Mouse (Mus musculus) thymus, adult 18-20 months (tissue): ENCODE results near the gene Fam131c.

Experiments
- DNase-seq, 2 experiments: peaks; one replicate each; pipeline ENCODE4 v3.0.0; 2022; ENCODE audit warnings: mixed read lengths in 2 of 2

The Fam131c gene

DNA sequence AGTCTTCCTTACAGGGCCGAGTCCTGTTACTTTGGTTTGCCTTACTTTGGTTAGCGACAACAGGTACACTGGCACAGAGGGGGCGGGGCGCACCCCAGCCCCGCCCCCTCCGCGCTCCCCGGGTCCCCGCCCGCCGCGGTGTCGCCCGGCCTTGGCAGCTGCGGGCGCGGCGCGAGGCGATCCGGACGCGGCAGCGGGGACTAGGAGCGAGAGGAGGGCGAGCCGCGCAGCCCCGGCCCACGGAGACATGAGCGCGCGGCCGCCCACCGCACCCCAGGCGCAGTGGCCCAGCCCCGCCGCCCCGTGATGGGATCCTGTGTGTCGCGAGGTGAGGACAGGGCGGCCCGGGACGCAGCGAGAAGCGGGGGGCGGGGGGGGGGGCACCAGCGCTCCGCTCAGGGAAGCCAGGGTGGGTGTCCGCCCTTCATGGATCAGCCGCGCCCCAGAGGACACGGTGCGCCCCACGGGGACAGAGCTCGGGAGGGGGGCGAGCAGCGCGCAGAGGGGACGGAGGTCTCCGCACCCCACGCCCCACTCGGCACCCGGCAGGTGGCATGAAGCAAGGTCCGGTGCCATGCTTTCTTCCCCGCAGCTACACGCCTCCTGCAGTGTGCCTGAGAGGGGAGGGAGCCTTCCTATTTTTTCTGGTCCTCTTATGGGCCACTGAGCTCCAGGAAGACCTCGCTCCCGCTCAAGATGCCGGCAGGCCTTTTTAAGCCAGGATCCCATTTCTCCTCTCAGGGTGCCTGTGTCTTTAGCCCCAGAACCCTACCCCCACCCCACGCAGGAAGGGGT, at the start of gene Fam131c:
Gene Fam131c, plus strand, starts transcription at position 224 of the 795 bp plus-strand sequence.
- no peak for DNase-seq

DNA sequence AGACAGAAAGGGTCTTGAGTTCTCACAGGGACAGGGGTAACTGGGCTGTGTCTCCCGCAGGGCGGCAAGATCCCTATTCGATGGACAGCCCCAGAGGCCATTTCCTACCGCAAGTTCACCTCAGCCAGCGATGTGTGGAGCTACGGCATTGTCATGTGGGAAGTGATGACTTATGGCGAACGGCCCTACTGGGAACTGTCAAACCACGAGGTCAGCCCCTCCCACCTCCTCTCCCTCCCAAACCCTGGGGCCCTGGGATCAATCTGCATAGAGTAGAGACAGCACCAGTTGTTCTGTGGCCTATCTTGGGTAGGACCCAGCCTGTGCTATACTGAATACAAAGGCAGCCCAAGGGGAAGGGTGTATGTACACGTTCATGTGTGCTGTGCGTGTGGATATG, 45.5 kb upstream of the Fam131c start:
- no peak for DNase-seq

DNA sequence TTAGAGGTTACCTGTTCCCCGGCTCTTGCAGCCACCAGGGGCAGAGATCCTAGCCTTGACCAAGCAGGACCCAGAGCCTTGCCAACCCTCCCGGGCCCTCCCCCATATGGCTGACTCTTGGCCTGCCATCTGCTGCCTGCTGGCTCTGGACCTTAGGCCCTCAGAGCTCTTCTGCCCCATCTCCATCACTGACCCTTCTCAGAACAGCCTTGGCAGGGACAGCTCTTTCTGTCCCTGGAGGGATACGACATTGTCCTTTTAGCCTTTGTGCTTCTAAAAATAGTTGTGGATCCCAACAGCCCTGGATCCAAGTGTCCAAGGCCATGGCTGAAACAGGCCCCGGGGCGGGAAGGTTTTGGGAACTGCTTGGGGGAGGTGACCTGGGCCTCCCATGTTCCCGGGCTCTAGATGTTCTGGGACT, 43.2 kb upstream of the Fam131c start:
- no peak for DNase-seq

DNA sequence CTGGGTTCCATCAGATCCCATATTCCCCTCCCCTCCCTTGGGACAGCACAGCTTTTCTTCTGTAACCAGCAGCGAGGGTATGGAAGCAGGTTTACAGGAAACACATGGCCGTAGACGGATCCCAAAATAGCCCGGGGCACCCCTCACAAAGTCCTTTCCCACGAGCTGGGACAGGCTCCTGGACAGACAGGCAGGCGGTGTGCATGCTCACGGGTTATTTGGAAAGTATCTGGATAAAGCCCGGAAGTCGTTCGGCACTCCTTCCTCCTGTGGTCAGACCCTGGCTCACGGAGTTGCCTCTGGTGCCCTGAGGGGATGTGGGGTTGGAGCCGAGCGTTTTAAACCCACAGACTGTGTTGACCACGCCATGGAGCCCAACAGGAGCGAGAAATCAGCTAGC, 42.4 kb upstream of the Fam131c start:
- no peak for DNase-seq

DNA sequence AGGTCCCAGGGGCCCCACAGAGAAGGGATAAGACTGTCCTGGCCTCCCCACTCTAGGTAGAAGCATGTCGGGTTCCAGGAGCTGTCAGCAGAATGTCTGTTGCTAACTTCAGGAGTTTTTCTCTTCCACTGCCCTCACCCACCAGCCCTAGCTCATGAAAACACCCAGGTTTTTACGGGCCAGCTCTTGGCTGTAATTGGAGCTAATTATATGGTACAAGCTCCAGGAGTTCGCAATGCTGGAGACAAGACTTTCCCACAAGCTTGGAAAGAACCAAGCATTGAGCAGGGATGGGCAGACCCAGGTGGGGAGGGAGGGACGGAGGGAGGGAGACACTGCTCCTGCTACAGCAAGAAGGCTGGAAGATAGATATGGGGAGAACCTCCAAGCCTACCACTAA, 40.9 kb upstream of the Fam131c start:
- no peak for DNase-seq

DNA sequence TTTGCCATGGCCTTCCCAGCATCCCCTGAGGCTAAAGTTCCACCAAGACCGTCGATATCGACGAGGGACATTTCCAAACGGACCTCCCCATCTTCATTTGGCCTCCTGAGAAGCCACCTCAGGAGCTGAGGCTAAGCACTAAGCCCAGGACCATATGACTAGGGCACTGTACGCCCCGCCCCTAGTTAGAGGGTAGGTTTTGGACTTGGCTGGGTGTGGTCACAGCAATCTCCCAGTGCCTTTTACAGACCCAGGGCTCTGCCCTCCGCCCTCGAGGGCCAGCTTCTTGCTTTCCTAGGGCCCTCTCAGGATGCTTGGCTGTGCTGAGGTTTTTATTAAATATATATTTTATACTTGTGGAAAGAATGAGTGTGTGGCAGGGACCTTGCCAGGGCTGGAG, 39.3 kb upstream of the Fam131c start:
- DNase-seq = no peak

DNA sequence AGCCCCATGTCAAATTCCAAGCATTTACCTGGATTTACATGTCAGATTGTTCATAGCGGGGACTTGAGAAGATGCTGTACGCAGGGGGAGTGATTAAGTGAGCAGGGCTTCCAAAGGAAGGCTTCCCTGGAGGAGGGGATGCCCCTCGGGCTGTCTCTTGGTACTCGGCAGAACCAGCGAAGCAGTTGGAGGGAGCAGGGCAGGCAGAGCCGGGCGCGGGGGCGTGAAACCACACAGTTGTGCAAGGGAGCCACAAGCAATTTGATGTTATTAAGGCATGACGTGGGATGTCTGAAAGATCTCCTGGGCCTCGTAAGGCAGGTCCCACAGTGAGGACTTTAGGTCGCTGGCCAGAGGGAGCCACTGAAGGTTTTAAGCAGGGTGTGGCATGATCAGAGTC, 38.1 kb upstream of the Fam131c start:
- DNase-seq = no peak

DNA sequence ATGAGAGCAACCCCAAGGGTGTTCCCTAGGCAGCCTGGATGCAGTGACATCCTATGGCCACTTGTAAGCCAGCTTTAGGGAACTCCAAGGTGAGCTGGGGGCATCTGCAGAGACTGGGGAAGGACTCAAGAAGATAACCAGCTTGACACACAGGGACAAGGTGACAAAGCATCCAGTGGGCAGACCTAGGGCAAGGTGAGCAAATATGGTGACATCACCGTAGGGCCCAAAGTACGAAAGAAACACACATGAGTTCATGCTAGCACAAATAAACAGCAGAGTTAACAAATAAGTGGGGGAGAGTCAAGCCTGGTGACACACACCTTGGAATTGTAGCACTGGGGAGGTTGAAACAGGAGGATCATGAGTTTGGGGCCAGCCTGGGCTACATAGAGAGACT, 36.6 kb upstream of the Fam131c start:
- no peak for DNase-seq

DNA sequence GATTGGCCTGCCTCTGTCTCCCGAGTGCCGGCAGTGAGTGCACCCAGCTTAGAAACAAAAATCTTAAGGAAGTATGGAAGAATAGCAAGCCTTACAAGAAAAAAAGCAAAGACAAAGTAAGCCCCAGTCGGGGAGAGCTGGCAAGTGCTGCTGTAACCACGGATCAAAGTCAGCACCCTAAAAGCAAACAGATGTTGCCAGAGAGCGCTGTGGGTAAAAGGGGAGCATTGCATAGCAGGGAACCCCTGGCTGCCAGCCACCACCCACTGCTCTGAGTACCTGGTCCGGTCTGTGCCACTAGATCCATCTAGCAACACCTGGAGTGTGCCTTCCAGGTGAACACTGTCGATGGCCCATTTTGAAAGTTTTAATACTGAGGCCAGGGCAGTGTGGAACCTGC, 35.8 kb upstream of the Fam131c start:
- no peak for DNase-seq

DNA sequence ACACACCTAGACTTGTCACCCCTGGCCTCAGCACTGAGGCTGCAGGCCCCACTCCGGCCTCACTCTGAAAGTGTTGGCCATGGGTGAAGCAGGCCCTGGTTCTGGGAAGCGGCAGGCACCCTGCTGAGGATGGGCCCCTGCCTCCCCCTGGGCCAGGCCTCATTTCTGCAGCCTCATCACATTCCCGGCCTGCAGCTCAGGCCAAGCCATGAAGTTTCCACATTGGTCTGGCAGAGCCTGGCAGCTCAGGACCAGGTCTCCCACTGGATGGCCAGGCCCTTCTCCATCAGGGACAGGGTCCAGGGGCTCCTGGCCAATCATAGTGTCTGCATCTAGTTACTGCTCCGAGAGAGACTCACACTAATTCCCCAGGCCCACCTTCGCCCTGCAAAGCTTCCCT, 33.3 kb upstream of the Fam131c start:
- DNase-seq = no peak

DNA sequence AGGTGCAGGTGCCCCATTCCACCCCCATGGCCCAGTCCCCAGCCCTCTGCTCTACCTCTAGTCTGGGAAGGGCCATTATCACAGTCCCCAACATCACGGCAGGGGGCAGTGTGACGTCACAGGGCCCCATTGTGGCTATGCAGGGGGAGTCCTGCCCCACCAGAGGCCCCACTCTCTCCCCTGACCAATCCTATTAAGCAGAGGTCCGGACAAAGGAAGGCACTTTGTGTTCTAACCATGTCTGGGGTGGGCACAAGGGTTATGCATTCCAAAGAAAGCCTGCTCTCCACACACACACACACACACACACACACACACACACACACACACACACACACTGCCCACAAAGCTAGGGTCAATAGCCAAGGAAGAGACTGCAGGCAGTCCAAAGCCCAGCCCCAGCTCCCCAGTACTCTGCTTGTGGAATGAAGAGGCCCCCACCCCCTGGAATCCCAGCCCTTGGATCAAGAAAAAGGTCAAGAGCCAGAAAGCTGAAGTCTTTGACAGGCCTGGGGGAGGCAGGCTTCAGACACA, 32.7 kb upstream of the Fam131c start:
- DNase-seq = no peak

DNA sequence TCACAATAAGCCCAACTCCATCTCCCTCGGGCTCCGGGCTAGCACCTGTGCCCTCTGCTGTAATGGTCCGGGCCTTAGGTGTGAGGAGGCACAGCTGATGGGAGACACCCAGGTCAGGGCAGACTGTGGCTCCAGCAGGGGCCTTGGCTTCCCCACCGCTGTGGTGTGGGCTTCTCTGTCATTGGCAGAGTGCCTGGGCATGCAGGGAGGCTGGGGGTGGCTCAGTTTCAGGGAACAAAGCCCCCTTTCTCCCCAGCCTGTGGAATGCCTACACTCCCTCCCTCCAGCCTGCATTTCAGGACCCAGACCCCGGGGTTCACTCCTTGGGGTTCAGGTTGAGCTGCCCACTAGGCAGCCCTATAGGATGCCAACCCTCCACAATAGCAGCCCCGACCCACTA, 31.8 kb upstream of the Fam131c start:
- DNase-seq = no peak

DNA sequence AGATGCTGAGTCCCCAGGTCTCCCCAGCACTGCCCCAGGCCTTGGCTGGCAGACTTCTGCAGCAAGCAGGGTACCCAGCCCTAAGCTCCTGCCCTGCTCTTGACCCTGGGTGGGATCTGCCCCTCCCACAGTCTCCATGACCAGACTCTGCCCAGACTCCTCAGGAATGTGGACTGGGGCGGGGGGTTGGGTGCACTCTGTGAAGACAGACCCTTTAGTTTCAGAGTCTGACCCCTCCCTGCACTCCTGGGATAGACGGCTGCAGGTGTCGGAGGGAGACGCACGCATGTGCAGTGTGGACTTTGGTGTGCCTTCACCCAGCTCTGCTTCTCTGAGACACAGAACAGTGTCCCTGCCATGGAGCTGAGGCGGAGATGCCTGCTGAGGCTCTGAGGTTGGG, 30.0 kb upstream of the Fam131c start:
- DNase-seq = no peak

DNA sequence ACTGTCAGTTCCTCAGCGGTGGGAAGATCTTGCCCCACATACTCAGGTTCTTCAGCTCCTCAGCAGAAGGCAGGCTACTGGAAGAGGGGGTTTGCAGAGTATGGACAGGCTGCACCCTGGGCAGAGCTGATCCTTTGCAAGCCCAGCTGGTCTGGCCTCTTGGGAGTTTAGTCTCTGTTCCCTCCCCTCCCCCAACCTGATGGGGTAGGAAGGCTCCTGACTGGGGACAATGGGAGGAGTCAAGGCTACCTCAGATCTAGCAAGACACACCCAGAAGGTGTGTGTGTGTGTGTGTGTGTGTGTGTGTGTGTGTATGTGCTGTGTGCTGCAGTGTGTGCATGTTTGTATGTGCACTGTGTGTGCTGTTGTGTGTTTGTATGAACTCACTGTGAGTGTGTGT, 29.2 kb upstream of the Fam131c start:
- DNase-seq = no peak

DNA sequence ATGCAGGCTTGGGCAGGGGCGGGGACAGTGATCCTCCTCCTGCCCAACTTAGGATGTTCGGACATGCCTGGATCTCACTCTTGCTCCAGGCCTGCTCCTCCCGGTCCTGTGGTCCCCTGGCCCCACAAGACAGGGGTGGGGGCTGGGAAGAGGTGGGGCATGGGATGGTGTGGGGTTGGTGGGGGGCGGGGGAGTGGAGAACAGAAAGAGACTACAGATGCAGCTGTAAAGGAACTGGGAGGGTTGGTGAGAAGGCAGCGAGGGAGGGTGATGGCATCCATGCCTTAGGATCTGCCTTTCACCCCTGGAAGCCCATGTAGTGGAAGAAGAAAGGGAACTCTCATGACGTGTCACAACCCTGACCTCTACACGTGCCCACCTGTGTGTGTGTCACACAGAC, 26.5 kb upstream of the Fam131c start:
- DNase-seq = no peak

DNA sequence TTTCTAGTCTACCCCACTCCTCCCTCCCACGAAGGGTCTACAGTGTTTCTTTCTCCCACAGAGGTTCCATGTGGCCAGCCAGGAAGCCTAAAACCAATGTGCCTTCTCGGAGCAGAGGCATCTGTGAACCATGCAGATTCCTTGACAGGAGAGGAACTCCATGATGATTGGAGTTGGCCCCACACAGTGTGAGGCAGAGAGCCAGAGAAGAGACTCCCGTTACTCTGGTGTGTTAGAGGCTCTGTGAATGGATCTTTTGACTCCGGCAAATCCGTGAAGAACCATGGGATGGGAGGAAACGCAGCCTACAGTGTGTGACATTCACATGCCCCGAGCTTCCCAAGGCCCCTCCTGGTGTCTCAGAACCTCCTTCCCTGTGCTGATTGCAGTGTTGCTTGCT, 24.5 kb upstream of the Fam131c start:
- DNase-seq = no peak

DNA sequence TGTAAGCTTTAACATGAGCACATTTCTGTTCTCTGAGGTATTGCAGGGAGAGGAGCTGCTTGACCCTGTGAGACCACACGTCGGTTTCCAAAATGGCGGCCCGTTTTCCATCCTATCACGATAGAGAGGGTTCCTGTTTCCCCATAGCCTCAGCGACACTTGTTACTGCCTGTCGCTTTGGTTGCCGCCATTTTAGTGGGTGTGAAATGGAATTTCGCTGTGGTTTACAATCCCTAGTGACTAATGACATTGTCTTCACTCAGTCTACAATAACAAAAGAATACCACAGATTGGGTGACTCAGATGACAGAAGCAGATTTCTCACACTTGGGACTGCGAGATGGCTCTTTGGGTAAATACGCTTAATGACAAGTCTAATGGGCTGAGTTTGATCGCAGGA, 22.8 kb upstream of the Fam131c start:
- no peak for DNase-seq

DNA sequence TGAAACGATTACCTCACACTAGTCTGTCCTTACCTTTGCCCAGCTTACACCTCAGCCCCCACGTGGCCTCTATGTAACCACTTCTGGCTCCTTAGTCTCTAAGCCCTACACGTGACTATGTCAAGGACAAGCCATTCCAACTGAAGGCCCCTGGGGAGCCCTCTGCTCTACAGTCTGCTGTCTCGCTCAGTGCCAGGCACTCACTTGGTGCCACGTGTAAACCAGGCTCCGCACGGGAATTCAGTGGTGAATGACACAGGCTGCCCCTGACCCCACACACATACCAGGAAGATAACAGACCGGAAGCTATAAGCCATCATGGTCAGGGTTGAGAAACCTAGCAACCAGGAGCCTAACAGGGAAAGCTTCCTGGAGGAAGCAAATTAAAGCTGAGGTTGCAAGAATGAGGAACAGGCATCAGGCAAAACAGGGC, 20.6 kb upstream of the Fam131c start:
- no peak for DNase-seq

DNA sequence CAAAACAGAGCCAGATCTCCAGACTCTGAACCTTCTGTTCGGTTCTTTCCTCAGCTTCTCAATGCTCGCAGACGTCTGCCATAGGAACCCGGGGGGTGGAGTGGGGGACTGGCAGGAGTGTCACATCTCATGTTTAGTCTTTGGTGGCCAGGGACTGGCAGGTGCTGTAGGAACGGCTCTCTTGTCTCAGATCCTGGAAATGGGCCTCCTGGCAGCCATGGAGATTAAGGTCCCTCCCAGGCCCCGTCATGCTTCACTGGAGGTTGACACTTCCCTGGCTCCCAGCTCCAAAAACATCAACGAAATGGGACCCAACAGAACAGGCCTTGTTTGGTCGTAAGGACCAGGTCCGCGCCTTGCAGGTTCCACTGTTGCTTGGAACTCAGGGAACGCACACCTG, 19.4 kb upstream of the Fam131c start:
- no peak for DNase-seq

DNA sequence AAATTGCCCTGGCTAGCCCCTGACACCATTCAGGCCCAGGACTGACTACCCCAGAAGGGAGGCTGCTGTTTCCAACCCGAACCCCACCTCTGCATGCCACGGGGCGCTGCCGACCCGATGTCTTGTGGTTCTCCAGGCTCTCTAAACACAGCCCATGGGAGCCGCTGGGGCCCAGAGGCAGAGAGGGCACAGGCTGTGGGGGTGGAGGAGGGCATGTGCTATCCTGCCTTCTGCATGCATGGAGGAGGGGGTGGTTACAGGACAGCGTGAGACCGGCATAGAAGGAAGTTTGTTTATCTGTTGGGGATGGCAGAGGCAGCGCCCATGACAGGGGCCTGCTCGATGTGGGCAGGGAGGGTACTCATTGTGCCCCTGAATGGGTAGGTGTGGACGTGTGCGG, 18.0 kb upstream of the Fam131c start:
- DNase-seq = no peak

DNA sequence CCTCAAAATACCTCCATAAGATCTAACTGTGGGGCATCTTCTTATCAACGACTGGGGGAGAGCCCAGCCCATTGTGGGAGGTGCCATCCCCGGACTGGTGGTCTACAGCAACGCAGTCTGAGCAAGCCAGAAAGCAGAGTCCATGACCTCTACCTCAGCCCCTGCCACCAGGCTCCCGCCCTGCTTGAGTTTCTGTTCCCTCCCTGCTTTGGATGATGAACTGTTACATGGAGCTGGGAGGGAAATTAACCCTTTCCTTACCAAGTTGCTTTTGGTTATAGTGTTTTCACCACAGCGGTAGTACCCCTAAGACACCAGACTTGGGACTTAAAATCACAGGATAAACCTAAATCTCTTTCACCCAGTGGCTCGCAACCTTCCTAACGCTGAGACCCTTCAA, 16.0 kb upstream of the Fam131c start:
- DNase-seq = no peak

DNA sequence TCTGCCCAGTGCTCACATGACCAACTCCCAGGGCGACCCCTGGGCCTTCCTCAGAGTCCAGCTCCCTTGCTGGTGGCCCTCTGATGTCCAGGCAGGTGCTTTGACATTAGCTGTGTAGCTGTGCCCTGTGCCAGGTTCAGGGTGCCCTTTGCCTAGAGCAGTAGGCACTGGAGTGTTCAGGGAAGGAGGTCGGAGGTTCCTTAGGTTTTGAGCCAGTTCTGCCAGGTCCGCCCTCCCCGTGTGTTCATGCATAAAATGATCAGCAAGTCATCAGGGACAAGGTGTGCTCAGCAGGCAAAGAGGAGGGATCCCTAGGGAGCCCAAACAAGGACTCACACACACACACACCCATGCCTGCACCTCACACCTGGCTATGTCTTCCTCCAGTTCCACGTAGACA, 15.0 kb upstream of the Fam131c start:
- DNase-seq = no peak

DNA sequence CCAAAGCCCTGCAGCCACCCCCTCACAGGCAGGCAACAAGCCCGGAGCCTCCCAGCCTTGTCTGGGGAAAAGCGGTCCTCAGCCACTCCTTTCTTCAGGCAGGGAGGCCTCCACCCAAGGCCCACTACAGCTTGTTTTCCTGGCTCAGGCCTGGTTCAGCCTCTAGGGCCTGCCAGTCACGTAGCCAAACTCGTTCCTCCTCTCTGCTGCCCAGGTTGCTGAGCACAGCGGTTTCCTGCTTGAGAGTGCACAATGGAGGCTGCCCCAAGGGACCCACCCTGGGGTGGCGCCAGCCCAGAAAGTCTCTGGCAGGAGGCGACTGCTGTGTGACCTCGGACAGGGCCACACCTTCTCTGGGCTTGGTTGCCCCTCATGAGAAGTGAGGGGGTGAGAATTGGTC, 14.2 kb upstream of the Fam131c start:
- DNase-seq = no peak

DNA sequence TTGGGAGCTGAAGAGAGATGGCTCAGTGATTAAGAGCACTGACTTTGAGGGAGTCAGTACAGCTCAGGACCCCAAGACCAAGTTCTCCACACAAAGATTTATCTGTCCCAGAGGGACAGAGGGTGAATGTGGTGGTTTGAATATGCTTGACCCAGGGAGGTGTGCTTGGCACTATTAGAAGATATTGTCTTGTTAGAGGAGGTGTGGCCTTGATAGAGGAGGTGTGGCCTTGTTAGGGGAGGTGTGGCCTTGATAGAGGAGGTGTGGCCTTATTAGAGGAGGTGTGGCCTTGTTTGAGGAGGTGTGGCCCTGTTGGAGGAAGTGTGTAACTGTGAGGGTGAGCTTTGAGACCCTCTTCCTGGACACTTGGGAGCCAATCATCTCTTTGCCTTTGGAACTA, 10.2 kb upstream of the Fam131c start:
- no peak for DNase-seq

DNA sequence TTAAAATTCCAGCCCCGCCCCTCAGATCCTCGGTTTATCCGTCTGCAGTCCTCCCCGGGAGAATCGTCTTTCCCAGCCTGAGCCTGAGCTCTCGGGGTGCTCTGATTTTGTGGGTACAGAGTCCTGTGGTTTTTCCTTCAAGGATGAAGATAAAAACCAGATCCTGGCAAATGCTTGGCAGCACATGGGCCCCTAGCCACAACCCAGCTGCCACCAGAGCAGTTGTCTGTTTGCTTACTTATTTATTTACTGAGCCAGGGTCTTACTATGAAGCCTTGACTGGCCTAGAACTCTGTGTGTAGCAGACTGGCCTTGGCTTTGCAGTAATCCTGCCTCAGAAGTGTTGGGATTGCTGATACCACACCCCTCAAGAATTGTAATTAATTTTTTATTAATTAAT, 8.8 kb upstream of the Fam131c start:
- DNase-seq = no peak
